Mouse (Mus musculus): Measurements from ENCODE around the gene Angptl2.

DNA sequence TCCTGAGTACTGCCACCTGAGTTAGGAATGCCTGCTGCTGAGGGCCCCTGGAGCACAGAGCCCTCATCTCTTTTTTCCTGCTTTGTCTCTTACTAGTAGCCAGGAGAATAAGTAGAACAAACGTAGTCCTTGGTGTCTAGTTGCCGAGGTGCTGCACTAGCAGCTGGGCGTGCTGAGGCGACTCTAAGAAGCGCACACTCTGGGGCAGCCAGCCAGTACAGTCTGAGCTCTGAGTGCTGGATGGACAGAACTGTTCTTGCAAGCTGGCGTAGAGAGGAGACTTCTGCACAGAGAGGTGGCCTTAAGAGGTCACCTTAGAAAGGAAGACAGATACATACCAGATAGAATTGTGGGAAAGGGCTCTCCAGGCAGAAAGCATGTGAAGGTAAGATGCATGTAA is 4.4 kb downstream of the Angptl2 start:
- TF ChIP-seq CTCF (IDR thresholded peaks at IDR 0.05) (no peak), EP300 (IDR thresholded peaks at IDR 0.05) (no peak)

All from lung, postnatal 0 days (tissue).